In genomic region chr13:96511262-96511661, GRCm38 (mm10) we compare ENCODE assay signal across 20 mouse cellular contexts. TPM values are rescaled to one million over a fixed set of nuclear protein-coding genes. Genes with fewer than 3 reads are reported as not detected.
A peak's percentile ranks its signal among the peaks of the same experiment; 100 is the strongest.
DNase-seq lines count a peak whose midpoint lies in the region; ATAC-seq lines count a peak whose summit lies in the region.
"Had no signal": no experiment of that assay in that cellular context is flagged by ENCODE, and none has a peak within 500 bp of the region (broad histone marks: within the 10 kb centered on the region; RNA-seq: fewer than 3 reads in every experiment).

No protein-coding gene starts in this region.

- H3K36me3 ChIP-seq in heart, embryonic 13.5 days = peaks cover 10% of the 10 kb centered on the region
- peaks cover 75% of the 10 kb centered on the region for H3K36me3 ChIP-seq in megakaryocyte, embryonic 14.5 days (replicated peaks; ENCODE audit: low read length)
- H3K36me3 ChIP-seq in limb, embryonic 10.5 days = peaks cover 6% of the 10 kb centered on the region
- H3K36me3 ChIP-seq: hindbrain, embryonic 15.5 days; neural tube, embryonic 15.5 days had no signal

- no peak for ATAC-seq in heart, embryonic 13.5 days (ENCODE audit: extremely low read depth, insufficient number of reproducible peaks, low FRiP score, low TSS enrichment)
- no peak for ATAC-seq in megakaryocyte, adult 5-6 weeks (ENCODE audit: poor library complexity, severe bottlenecking)
- peak; percentile 44 for ATAC-seq in inflammation-experienced regulatory T-cells, adult 6 months

- peaks cover 29% of the 10 kb centered on the region for H3K4me1 ChIP-seq in heart, embryonic 13.5 days
- H3K4me1 ChIP-seq in megakaryocyte, embryonic 14.5 days = peaks cover 84% of the 10 kb centered on the region
- H3K4me1 ChIP-seq in limb, embryonic 10.5 days = peaks cover 6% of the 10 kb centered on the region
- H3K4me1 ChIP-seq: hindbrain, embryonic 15.5 days; neural tube, embryonic 15.5 days had no signal

- no peak overlapping the region for H3K9ac ChIP-seq in heart, embryonic 13.5 days
- H3K9ac ChIP-seq: hindbrain, embryonic 15.5 days; neural tube, embryonic 15.5 days had no signal

- H3K27me3 ChIP-seq in heart, embryonic 13.5 days (replicated peaks) = no peaks in the 10 kb centered on the region
- no peaks in the 10 kb centered on the region for H3K27me3 ChIP-seq in megakaryocyte, embryonic 14.5 days (replicated peaks)
- no peaks in the 10 kb centered on the region for H3K27me3 ChIP-seq in limb, embryonic 10.5 days (ENCODE audit: low read depth, poor library complexity, severe bottlenecking)
- H3K27me3 ChIP-seq: hindbrain, embryonic 15.5 days; neural tube, embryonic 15.5 days; Patski had no signal

- DNase-seq in heart, postnatal 10 days = no peak
- no peak for DNase-seq in limb, embryonic 10.5 days (ENCODE audit: low spot score)
- DNase-seq in adrenal gland, adult 18-20 months (ENCODE audit: low spot score in 2 of 2) = no peak
- DNase-seq: cerebellum, adult 9-10 months; kidney, postnatal 25 days; lung, postnatal 4 days had no signal

- intact Hi-C loops in heart, postnatal 10 days (cut with DNase I) = no loop called here

- no peak overlapping the region for H3K4me2 ChIP-seq in heart, embryonic 13.5 days
- H3K4me2 ChIP-seq: hindbrain, embryonic 15.5 days; neural tube, embryonic 15.5 days had no signal

- 68% methylated on average over 1 of the region's 1 CpGs for WGBS in heart, embryonic 13.5 days
- 83% methylated on average over 1 of the region's 1 CpGs for WGBS in limb, embryonic 10.5 days

- H3K9me3 ChIP-seq in heart, embryonic 13.5 days = no peaks in the 10 kb centered on the region
- H3K9me3 ChIP-seq in megakaryocyte, embryonic 14.5 days = no peaks in the 10 kb centered on the region
- no peaks in the 10 kb centered on the region for H3K9me3 ChIP-seq in limb, embryonic 10.5 days (replicated peaks)
- H3K9me3 ChIP-seq: hindbrain, embryonic 15.5 days; neural tube, embryonic 15.5 days had no signal

- H3K4me3 ChIP-seq in heart, embryonic 13.5 days = no peak overlapping the region
- peak overlapping the region; percentile 87 for H3K4me3 ChIP-seq in megakaryocyte, embryonic 14.5 days (replicated peaks)
- no peak overlapping the region for H3K4me3 ChIP-seq in limb, embryonic 10.5 days
- H3K4me3 ChIP-seq: erythroblast, embryonic 14.5 days; hindbrain, embryonic 15.5 days; neural tube, embryonic 15.5 days had no signal

- H3K27ac ChIP-seq in heart, embryonic 13.5 days (replicated peaks) = peak overlapping the region; percentile 74
- no peak overlapping the region for H3K27ac ChIP-seq in limb, embryonic 10.5 days
- H3K27ac ChIP-seq: hindbrain, embryonic 15.5 days; neural tube, embryonic 15.5 days had no signal

RNA-seq across cellular contexts. Expression of gene Gm17622, which starts 20.7 kb away (rescaled TPM):
- polyA plus RNA-seq in heart, embryonic 13.5 days (2015; fragmentation: Nextera tagmentation; extraction: Ambion mirVana) = not detected in 2 replicates
- not detected for total RNA-seq in heart, postnatal 10 days (2021)
- not detected in 2 replicates for polyA plus RNA-seq in megakaryocyte, embryonic 14.5 days (2012; ENCODE audit: insufficient read depth, low replicate concordance)
- total RNA-seq in megakaryocyte, adult 5-6 weeks (2015) = not detected in 2 replicates
- not detected in 2 replicates for total RNA-seq in megakaryocyte, adult 5-6 weeks (2017)
- not detected for polyA plus RNA-seq in inflammation-experienced regulatory T-cells, adult 6 months (2017; shearing (Covaris generic))
- not detected in 2 replicates for polyA plus RNA-seq in limb, embryonic 10.5 days (2016; fragmentation: Nextera tagmentation; extraction: Ambion mirVana)
- total RNA-seq in adrenal gland, adult 18-20 months (2021) = not detected
- total RNA-seq: gastrocnemius, postnatal 36 days; layer of hippocampus, postnatal 25 days; midbrain, postnatal 0 days had no signal
- polyA plus RNA-seq: brain, embryonic 14.5 days; erythroblast, embryonic 14.5 days; hindbrain, embryonic 15.5 days; limb, embryonic 11.5 days; liver, embryonic 16.5 days; midbrain, postnatal 0 days; neural tube, embryonic 15.5 days; Patski had no signal

RNA-seq across cellular contexts. Expression of gene Polk, which starts 31.1 kb away (rescaled TPM):
- 6.1 and 6.9 TPM in 2 replicates for polyA plus RNA-seq in heart, embryonic 13.5 days (2015; fragmentation: Nextera tagmentation; extraction: Ambion mirVana)
- total RNA-seq in heart, postnatal 10 days (2021) = 1 to 10 TPM; 5.8 to 8.1 TPM
- 0.57 TPM in 1 of 2 replicates, not detected in the other for polyA plus RNA-seq in megakaryocyte, embryonic 14.5 days (2012; ENCODE audit: insufficient read depth, low replicate concordance)
- total RNA-seq in megakaryocyte, adult 5-6 weeks (2015) = 9.5 and 16.5 TPM in 2 replicates
- total RNA-seq in megakaryocyte, adult 5-6 weeks (2017) = 7.7 and 9.5 TPM in 2 replicates
- 10 to 100 TPM; 21.3 to 29.1 (median 21.8) TPM for polyA plus RNA-seq in inflammation-experienced regulatory T-cells, adult 6 months (2017; shearing (Covaris generic))
- 7.5 and 9.1 TPM in 2 replicates for polyA plus RNA-seq in limb, embryonic 10.5 days (2016; fragmentation: Nextera tagmentation; extraction: Ambion mirVana)
- total RNA-seq in adrenal gland, adult 18-20 months (2021) = 10 to 100 TPM; 23.3 to 32.6 TPM

RNA-seq across cellular contexts. Expression of gene Col4a3bp, which starts 31.2 kb away (rescaled TPM):
- 6.9 and 7.6 TPM in 2 replicates for polyA plus RNA-seq in heart, embryonic 13.5 days (2015; fragmentation: Nextera tagmentation; extraction: Ambion mirVana)
- 10 to 100 TPM; 39.4 to 42.0 TPM for total RNA-seq in heart, postnatal 10 days (2021)
- 2.6 and 11.2 TPM in 2 replicates for polyA plus RNA-seq in megakaryocyte, embryonic 14.5 days (2012; ENCODE audit: insufficient read depth, low replicate concordance)
- total RNA-seq in megakaryocyte, adult 5-6 weeks (2015) = 45.6 and 58.8 TPM in 2 replicates
- total RNA-seq in megakaryocyte, adult 5-6 weeks (2017) = 88.5 and 101 TPM in 2 replicates
- 10 to 100 TPM in 1 of 3 experiments, 1 to 10 TPM in 2; 5.5 to 12.1 (median 9.0) TPM for polyA plus RNA-seq in inflammation-experienced regulatory T-cells, adult 6 months (2017; shearing (Covaris generic))
- polyA plus RNA-seq in limb, embryonic 10.5 days (2016; fragmentation: Nextera tagmentation; extraction: Ambion mirVana) = 4.9 and 6.9 TPM in 2 replicates
- 100 to 1,000 TPM in 1 of 2 experiments, 10 to 100 TPM in 1; 72.4 to 112 TPM for total RNA-seq in adrenal gland, adult 18-20 months (2021)

RNA-seq across cellular contexts. Expression of gene Ankdd1b, which starts 40.3 kb away (rescaled TPM):
- 0.52 and 0.67 TPM in 2 replicates for polyA plus RNA-seq in heart, embryonic 13.5 days (2015; fragmentation: Nextera tagmentation; extraction: Ambion mirVana)
- under 1 TPM; 0.41 to 0.97 TPM for total RNA-seq in heart, postnatal 10 days (2021)
- polyA plus RNA-seq in megakaryocyte, embryonic 14.5 days (2012; ENCODE audit: insufficient read depth, low replicate concordance) = not detected in 2 replicates
- total RNA-seq in megakaryocyte, adult 5-6 weeks (2015) = not detected in 2 replicates
- 0.18 TPM in 1 of 2 replicates, not detected in the other for total RNA-seq in megakaryocyte, adult 5-6 weeks (2017)
- not detected for polyA plus RNA-seq in inflammation-experienced regulatory T-cells, adult 6 months (2017; shearing (Covaris generic))
- polyA plus RNA-seq in limb, embryonic 10.5 days (2016; fragmentation: Nextera tagmentation; extraction: Ambion mirVana) = not detected in 2 replicates
- under 1 TPM; 0.86 to 0.90 TPM for total RNA-seq in adrenal gland, adult 18-20 months (2021)
- total RNA-seq: layer of hippocampus, postnatal 25 days had no signal
- polyA plus RNA-seq: hindbrain, embryonic 15.5 days; liver, embryonic 16.5 days; midbrain, postnatal 0 days; neural tube, embryonic 15.5 days had no signal
